Mouse (Mus musculus): ENCODE data around the gene Slx4ip.
"Not testable (repeated sequence)": the region's sequence is repeated elsewhere in the genome, so short reads cannot be mapped to it uniquely, and the experiment has no call there.

The Slx4ip gene

GRCm38 (mm10) chr2:136891068-136891950, at the start of gene Slx4ip, which contains the start of the genes AL731706.1 and Mkks:
Slx4ip (plus strand) TSS chr2:136891218.
AL731706.1 (minus strand) TSS chr2:136891389.
Mkks (minus strand) TSS chr2:136891389.
- in situ Hi-C loops (cut with MboI, MseI): no loop called here

- in situ Hi-C loops (cut with MboI, MseI): no loop called here
These were observed 40.7 kb upstream of the Slx4ip start for GRCm38 (mm10) chr2:136850366-136850765.

- in situ Hi-C loops (cut with MboI, MseI): no loop called here
These were observed 36.3 kb upstream of the Slx4ip start for GRCm38 (mm10) chr2:136854543-136855388.

- in situ Hi-C loops (cut with MboI, MseI): no loop called here
These were observed 5.4 kb upstream of the Slx4ip start, which contains the start of gene AL731706.2 for GRCm38 (mm10) chr2:136885579-136885978. AL731706.2 (minus strand) TSS chr2:136885679.

GRCm38 (mm10) chr2:136886846-136887245, 4.2 kb upstream of the Slx4ip start:
- in situ Hi-C loops (cut with MboI, MseI): no loop called here

- in situ Hi-C loops (cut with MboI, MseI): not testable (repeated sequence)
These were observed 326 bp upstream of the Slx4ip start for GRCm38 (mm10) chr2:136890716-136891067.

GRCm38 (mm10) chr2:136891951-136892371, 943 bp downstream of the Slx4ip start:
- in situ Hi-C loops (cut with MboI, MseI): no loop called here

GRCm38 (mm10) chr2:136894494-136894893, 3.5 kb downstream of the Slx4ip start:
- in situ Hi-C loops (cut with MboI, MseI): no loop called here

GRCm38 (mm10) chr2:136896131-136896530, 5.1 kb downstream of the Slx4ip start:
- in situ Hi-C loops (cut with MboI, MseI): no loop called here

- in situ Hi-C loops (cut with MboI, MseI): no loop called here
These were observed 17.6 kb downstream of the Slx4ip start for GRCm38 (mm10) chr2:136908596-136908995.

- in situ Hi-C loops (cut with MboI, MseI): no loop called here
These were observed 18.3 kb downstream of the Slx4ip start for GRCm38 (mm10) chr2:136909298-136909697.

GRCm38 (mm10) chr2:136911958-136912411, 21.0 kb downstream of the Slx4ip start:
- in situ Hi-C loops (cut with MboI, MseI): no loop called here

GRCm38 (mm10) chr2:136913021-136913420, 22.0 kb downstream of the Slx4ip start:
- in situ Hi-C loops (cut with MboI, MseI): no loop called here

GRCm38 (mm10) chr2:136914334-136914902, 23.4 kb downstream of the Slx4ip start:
- in situ Hi-C loops (cut with MboI, MseI): no loop called here

- in situ Hi-C loops (cut with MboI, MseI): no loop called here
These were observed 28.4 kb downstream of the Slx4ip start for GRCm38 (mm10) chr2:136919433-136919832.

GRCm38 (mm10) chr2:136920257-136920993, 29.4 kb downstream of the Slx4ip start:
- in situ Hi-C loops (cut with MboI, MseI): no loop called here

GRCm38 (mm10) chr2:136921003-136921408, 30.0 kb downstream of the Slx4ip start:
- in situ Hi-C loops (cut with MboI, MseI): no loop called here

GRCm38 (mm10) chr2:136936391-136937288, 45.6 kb downstream of the Slx4ip start:
- in situ Hi-C loops (cut with MboI, MseI): no loop called here

GRCm38 (mm10) chr2:136938249-136938648, 47.2 kb downstream of the Slx4ip start:
- in situ Hi-C loops (cut with MboI, MseI): no loop called here

- in situ Hi-C loops (cut with MboI, MseI): no loop called here
These were observed 55.3 kb downstream of the Slx4ip start for GRCm38 (mm10) chr2:136946297-136946696.
